Mouse (Mus musculus) liver, adult 2 months (tissue): ENCODE measurements at regions not wholly inside any gene's neighbourhood (a gene's known extent, or its start where the extent isn't known, plus 50 kb on each side); places are given as distances from the start of the nearest gene placed in this dataset.
A peak's percentile ranks its signal among the peaks of the same experiment; 100 is the strongest.
"Not testable (repeated sequence)": the region's sequence is repeated elsewhere in the genome, so short reads cannot be mapped to it uniquely, and the experiment has no call there.

ENCODE experiments used
- DNase-seq: peaks from one replicate; pipeline ENCODE4 v3.0.0-alpha.2; 2011; ENCODE audit warnings: low read depth, low spot score; ENCODE audit errors: extremely low read depth
- H3K27ac ChIP-seq: fragments of 200-500 bp; replicated peaks from 2 replicates; pipeline ENCODE4 v1.5.1; 2012; ENCODE audit warnings: low read depth, mild to moderate bottlenecking, control low read depth, inconsistent platforms, low read length; ENCODE audit not compliant: insufficient read depth
- H3K27me3 ChIP-seq: fragments of 200-500 bp; 2 replicates; pipeline ENCODE4 v1.6.1; 2012; ENCODE audit warnings: mild to moderate bottlenecking, moderate library complexity, low read length, inconsistent platforms; ENCODE audit not compliant: control insufficient read depth, insufficient read depth
- H3K36me3 ChIP-seq: fragments of 200-500 bp; 2 replicates; pipeline ENCODE4 v1.6.1; 2012; ENCODE audit warnings: low read length, inconsistent platforms; ENCODE audit not compliant: control insufficient read depth, insufficient read depth
- H3K4me1 ChIP-seq: fragments of 200-500 bp; 2 replicates; pipeline ENCODE4 v1.6.1; 2011; ENCODE audit warnings: low read length; ENCODE audit not compliant: control insufficient read depth, insufficient read depth
- H3K4me3 ChIP-seq: fragments of 200-500 bp; 2 replicates; pipeline ENCODE4 v1.5.1; 2011; ENCODE audit warnings: low read depth, mild to moderate bottlenecking, control low read depth, low read length, moderate library complexity; ENCODE audit not compliant: insufficient read depth
- H3K79me2 ChIP-seq: fragments of 200-500 bp; 2 replicates; pipeline ENCODE4 v1.6.1; 2012; ENCODE audit warnings: inconsistent platforms, mild to moderate bottlenecking, low read length, moderate library complexity; ENCODE audit not compliant: control insufficient read depth, insufficient read depth
- H3K9ac ChIP-seq: fragments of 200-500 bp; 2 replicates; pipeline ENCODE4 v1.6.1; 2012; ENCODE audit warnings: low read depth, mild to moderate bottlenecking, control low read depth, inconsistent platforms, low read length
- CTCF ChIP-seq: fragments of 200-500 bp; IDR thresholded peaks from 2 replicates; pipeline ENCODE4 v1.5.1; 2011; ENCODE audit warnings: low read depth, low read length, control low read depth
- POLR2A ChIP-seq: fragments of 200-500 bp; IDR thresholded peaks from 2 replicates; pipeline ENCODE4 v1.6.1; 2011; ENCODE audit warnings: low read length, control low read depth; ENCODE audit not compliant: insufficient read depth; ENCODE audit errors: extremely low read depth
- WGBS: fragments of 180-500 bp; shearing (Covaris S2); methylation state at CpG from one replicate; pipeline ENCODE4 v1.1.7; 2018; 5-methylcytosine and 5-hydroxymethylcytosine counted together

DNA sequence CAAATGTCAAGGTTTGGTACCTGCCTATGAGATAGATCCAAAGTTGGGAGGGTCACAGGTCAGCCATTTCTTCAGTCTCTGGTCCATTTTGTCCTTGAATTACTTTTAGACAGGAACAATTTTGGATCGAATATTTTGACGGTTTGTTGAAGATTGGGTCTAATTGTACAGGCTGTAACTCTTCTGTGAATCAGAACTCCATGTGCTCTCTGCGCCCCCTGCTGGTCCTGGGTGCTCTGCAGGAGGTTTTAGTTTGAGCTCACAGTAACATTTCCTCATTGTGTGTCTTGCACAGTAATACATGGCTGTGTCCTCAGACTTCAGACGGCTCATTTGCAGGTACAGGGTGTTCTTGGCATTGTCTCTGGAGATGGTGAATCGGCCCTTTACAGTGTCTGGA, 158.1 kb downstream of the Adam6a start:
- H3K27ac ChIP-seq, H3K27me3 ChIP-seq, H3K9ac ChIP-seq, H3K79me2 ChIP-seq, H3K4me1 ChIP-seq, H3K36me3 ChIP-seq, H3K4me3 ChIP-seq, DNase-seq: not testable (repeated sequence)
- 36% methylated on average over 5 of the region's 5 CpGs for WGBS

DNA sequence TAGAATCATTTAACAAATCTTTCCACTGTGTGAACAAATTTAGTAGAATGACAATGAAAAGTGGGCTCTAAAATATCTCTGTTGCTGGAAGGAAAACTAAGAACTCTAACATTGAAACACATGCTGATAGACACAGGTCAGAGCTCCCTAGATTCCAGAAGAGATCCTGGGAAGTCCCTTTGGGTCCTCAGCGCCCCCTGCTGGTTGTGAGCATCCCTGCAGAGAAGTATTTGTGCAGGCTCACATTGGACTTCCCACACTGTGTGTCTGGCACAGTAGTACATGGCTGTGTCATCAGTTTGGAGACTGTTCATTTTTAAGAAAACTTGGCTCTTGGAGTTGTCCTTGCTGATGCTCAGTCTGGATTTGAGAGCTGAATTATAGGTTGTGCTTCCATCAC, 172.7 kb downstream of the Adam6a start:
- peak; percentile 5 for DNase-seq
- not testable (repeated sequence) for H3K27me3 ChIP-seq, H3K4me3 ChIP-seq, H3K4me1 ChIP-seq, H3K79me2 ChIP-seq, H3K27ac ChIP-seq, H3K9ac ChIP-seq, H3K36me3 ChIP-seq
- peak; percentile 52 for TF ChIP-seq CTCF
- 4% methylated on average over 1 of the region's 1 CpGs for WGBS

DNA sequence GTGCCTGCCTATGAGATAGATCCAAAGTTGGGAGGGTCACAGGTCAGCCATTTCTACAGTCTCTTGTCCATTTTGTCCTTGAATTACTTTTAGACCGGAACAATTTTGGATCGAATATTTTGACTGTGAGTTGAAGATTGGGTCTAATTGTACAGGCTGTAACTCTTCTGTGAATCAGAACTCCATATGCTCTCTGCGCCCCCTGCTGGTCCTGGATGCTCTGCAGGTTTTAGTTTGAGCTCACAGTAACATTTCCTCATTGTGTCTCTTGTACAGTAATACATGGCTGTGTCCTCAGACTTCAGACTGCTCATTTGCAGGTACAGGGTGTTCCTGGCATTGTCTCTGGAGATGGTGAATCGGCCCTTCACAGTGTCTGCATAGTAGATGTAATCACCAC, 192.1 kb downstream of the Adam6a start:
- H3K36me3 ChIP-seq = no peaks in the 10 kb centered on the region
- TF ChIP-seq CTCF = peak; percentile 28; the same call in 1 of the 2 replicates
- no peak for TF ChIP-seq POLR2A
- 53% methylated on average over 4 of the region's 4 CpGs for WGBS
- H3K4me3 ChIP-seq = no peak overlapping the region
- no peak overlapping the region for H3K27ac ChIP-seq
- no peaks in the 10 kb centered on the region for H3K79me2 ChIP-seq
- no peaks in the 10 kb centered on the region for H3K4me1 ChIP-seq
- H3K27me3 ChIP-seq = no peaks in the 10 kb centered on the region
- no peak overlapping the region for H3K9ac ChIP-seq
- no peak for DNase-seq

DNA sequence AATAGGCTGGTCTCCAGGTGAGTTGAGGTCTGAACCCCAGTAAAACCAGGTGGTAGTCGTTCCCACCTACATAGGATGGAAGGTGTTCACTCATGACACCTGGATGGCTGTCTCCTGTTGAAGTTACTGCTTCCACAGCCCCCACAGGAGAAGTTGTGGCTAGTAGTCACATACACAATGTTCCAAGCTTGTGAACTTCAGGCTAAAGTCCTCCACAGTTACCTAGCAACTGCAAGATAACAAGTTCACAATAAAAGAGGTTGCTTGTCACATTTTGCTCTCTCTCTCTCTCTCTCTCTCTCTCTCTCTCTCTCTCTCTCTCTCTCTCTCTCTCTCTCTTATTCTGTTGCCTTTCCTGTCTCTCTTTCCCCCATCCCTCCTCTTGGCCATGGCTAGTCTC, 202.6 kb downstream of the Adam6a start:
- 59% methylated on average over 1 of the region's 1 CpGs for WGBS

DNA sequence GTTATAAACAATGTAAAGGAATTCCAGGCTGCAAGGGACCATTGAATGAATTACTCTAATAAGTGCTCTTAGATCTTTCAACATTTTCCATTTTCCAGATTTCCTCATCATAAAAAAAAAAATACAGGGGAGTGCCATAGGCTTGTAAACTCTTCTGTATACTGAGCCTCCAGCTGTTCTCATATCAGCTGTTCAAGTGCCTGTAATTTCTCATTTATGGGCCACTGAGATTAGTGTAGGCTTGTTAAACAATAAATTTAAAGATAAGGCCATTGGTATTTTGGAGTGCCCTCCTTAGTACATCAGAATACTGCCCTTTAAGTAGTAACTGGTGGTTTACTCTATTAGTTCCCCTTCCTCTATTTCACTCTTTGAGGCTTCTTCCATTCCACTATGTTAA, 204.3 kb downstream of the Adam6a start:
- TF ChIP-seq POLR2A (no peak), CTCF (no peak)
- no peak for DNase-seq
- no peaks in the 10 kb centered on the region for H3K79me2 ChIP-seq

More for the DNA sequence above, 202.6 kb downstream of the Adam6a start:
- no peaks in the 10 kb centered on the region for H3K27me3 ChIP-seq
- no peak overlapping the region for H3K4me3 ChIP-seq
- no peaks in the 10 kb centered on the region for H3K36me3 ChIP-seq
- H3K79me2 ChIP-seq = no peaks in the 10 kb centered on the region
- no peak for TF ChIP-seq POLR2A
- TF ChIP-seq CTCF = no peak
- H3K27ac ChIP-seq = no peak overlapping the region
- DNase-seq = peak; percentile 52
- no peak overlapping the region for H3K9ac ChIP-seq
- H3K4me1 ChIP-seq = peaks cover 3% of the 10 kb centered on the region; the same call in 1 of the 2 replicates

DNA sequence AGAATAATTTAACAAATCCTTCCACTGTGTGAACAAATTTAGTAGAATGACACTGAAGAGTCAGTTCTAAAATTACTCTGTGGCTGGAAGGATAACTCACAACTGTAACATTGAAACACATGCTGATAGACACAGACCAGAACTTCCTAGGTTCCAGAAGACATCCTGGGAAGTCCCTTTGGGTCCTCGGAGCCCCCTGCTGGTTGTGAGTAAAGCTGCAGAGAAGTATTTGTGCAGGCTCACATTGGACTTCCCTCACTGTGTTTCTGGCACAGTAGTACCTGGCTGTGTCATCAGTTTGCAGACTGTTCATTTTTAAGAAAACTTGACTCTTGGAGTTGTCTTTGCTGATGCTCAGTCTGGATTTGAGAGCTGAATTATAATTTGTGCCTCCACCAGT, 225.9 kb downstream of the Adam6a start:
- Histone ChIP-seq H3K79me2 (no peaks in the 10 kb centered on the region), H3K4me3 (no peak overlapping the region), H3K36me3 (no peaks in the 10 kb centered on the region), H3K27ac (no peak overlapping the region), H3K4me1 (no peaks in the 10 kb centered on the region), H3K9ac (no peak overlapping the region), H3K27me3 (no peaks in the 10 kb centered on the region)
- 34% methylated on average over 1 of the region's 1 CpGs for WGBS
- no peak for TF ChIP-seq POLR2A
- 0 out of 2 replicates have a peak, but pooled peaks have one; percentile 11 for TF ChIP-seq CTCF
- DNase-seq = peak; percentile 3

More for the DNA sequence above, 204.3 kb downstream of the Adam6a start:
- Histone ChIP-seq H3K9ac (no peak overlapping the region), H3K27me3 (no peaks in the 10 kb centered on the region), H3K27ac (no peak overlapping the region), H3K36me3 (no peaks in the 10 kb centered on the region), H3K4me3 (no peak overlapping the region), H3K4me1 (peaks cover 3% of the 10 kb centered on the region; the same call in 1 of the 2 replicates)
